Mouse (Mus musculus) brain, embryonic 14.5 days (tissue): ENCODE measurements around the gene Vnn3.

Experiments used
- CTCF ChIP-seq: fragments of 200-500 bp; IDR thresholded peaks from 2 replicates; pipeline ENCODE4 v1.5.1; 2012; ENCODE audit warnings: inconsistent platforms, mild to moderate bottlenecking, moderate library complexity, borderline replicate concordance; ENCODE audit not compliant: insufficient read depth, insufficient read length; ENCODE audit errors: extremely low read depth
- POLR2A ChIP-seq: fragments of 200-500 bp; IDR thresholded peaks from 2 replicates; pipeline ENCODE4 v1.6.1; 2012; ENCODE audit warnings: mild to moderate bottlenecking, inconsistent platforms, borderline replicate concordance; ENCODE audit not compliant: poor library complexity, insufficient read depth, insufficient read length, severe bottlenecking; ENCODE audit errors: extremely low read depth

DNA sequence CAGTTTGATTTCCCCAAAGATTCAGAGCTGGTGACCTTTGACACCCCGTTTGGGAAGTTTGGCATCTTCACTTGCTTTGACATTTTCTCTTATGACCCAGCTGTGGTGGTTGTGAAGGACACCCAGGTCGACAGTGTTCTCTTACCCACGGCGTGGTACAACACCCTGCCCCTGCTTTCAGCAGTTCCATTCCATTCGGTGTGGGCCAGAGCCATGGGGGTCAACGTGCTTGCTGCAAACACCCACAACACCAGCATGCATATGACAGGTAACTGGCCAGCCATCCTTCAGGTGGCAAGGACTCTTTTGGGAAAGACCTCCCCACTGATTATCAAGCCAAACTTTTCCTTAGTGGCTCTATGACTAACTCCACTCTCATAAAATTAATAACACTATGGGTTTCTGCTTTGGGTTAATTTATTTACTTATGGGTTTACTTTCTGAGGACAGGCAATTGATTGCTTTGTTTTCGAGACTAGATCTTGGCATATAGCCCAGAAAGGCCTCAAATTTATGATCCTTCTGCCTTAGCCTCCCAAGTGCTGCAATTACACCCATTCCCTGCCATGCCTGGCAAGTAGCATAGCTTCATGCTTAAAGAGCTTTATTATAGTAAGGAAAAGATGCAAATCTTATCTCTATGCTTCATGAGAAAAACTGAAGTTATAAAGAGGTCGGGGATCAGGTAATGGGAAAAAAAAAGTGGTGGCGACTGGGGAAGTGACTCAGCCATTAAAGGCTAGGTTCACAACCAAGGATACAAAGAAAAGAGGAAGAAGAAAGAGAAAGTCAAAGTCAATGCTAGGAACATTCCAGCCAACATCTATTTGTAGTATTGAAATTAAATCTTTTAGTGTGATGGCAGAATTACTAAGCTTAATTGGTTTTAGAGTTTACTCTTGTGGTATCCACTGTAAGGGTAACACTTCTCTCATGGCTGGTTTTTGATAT is 13.4 kb downstream of the Vnn3 start:
- TF ChIP-seq POLR2A (no peak), CTCF (no peak)
